Mouse (Mus musculus) ES-Bruce4 (cell line): Measurements from ENCODE around the gene Rassf10. TPM values are rescaled to one million over a fixed set of nuclear protein-coding genes. Genes with fewer than 3 reads are reported as not detected.
A peak's percentile ranks its signal among the peaks of the same experiment; 100 is the strongest.

Source experiments
- H3K27ac ChIP-seq: 2 replicates; pipeline ENCODE4 v1.5.1; 2012; ENCODE audit warnings: low read length, inconsistent platforms; ENCODE audit not compliant: insufficient read depth
- H3K27me3 ChIP-seq: 2 replicates; pipeline ENCODE4 v1.6.1; 2012; ENCODE audit warnings: mild to moderate bottlenecking, low read length, inconsistent platforms; ENCODE audit not compliant: control insufficient read depth, poor library complexity, insufficient read depth, severe bottlenecking
- H3K36me3 ChIP-seq: 2 replicates; pipeline ENCODE4 v1.6.1; 2012; ENCODE audit warnings: inconsistent platforms, mild to moderate bottlenecking, low read length, moderate library complexity; ENCODE audit not compliant: control insufficient read depth, poor library complexity, insufficient read depth, severe bottlenecking
- H3K4me1 ChIP-seq: one replicate; pipeline ENCODE4 v1.8.1; 2011; ENCODE audit warnings: low read length; ENCODE audit not compliant: control insufficient read depth, insufficient read depth
- H3K4me3 ChIP-seq: 2 replicates; pipeline ENCODE4 v1.5.1; 2011; ENCODE audit warnings: low read depth, mild to moderate bottlenecking, low read length
- H3K9ac ChIP-seq: 2 replicates; pipeline ENCODE4 v1.6.1; 2012; ENCODE audit warnings: low read depth, mild to moderate bottlenecking, inconsistent platforms; ENCODE audit not compliant: poor library complexity, severe bottlenecking
- H3K9me3 ChIP-seq: replicated peaks from 2 replicates; pipeline ENCODE4 v1.6.1; 2012; ENCODE audit warnings: mild to moderate bottlenecking, low read length, inconsistent platforms; ENCODE audit not compliant: control insufficient read depth, poor library complexity, insufficient read depth, severe bottlenecking
- CTCF ChIP-seq: IDR thresholded peaks from one replicate; pipeline ENCODE4 v1.8.1; 2011; ENCODE audit warnings: low read depth, low read length
- EP300 ChIP-seq: IDR thresholded peaks from 2 replicates; pipeline ENCODE4 v1.6.1; 2011; ENCODE audit warnings: low read depth, low read length; ENCODE audit not compliant: insufficient read depth
- POLR2A ChIP-seq: IDR thresholded peaks from one replicate; pipeline ENCODE4 v1.8.1; 2011; ENCODE audit warnings: low read length; ENCODE audit not compliant: insufficient read depth
- polyA plus RNA-seq: library from polyadenylated mRNA; stranded (reverse); fragments of >200 nt; gene quantifications from 2 replicates; pipeline ENCODE4 v1.2.4, GENCODE M21; 2011; ENCODE audit warnings: low read depth; ENCODE audit not compliant: missing spikeins, insufficient read depth, insufficient read length

The Rassf10 gene
- polyA plus RNA-seq, 1 experiment: 0.91 TPM

GRCm38 (mm10) chr7:112955103-112955827, 1.5 kb downstream of the Rassf10 start:
- Histone ChIP-seq H3K27ac (no peak overlapping the region), H3K27me3 (peaks cover 3% of the 10 kb centered on the region; the same call in 1 of the 2 replicates)

GRCm38 (mm10) chr7:112955955-112956354, 2.2 kb downstream of the Rassf10 start:
- H3K9ac ChIP-seq: no peak overlapping the region
- H3K9me3 ChIP-seq: no peaks in the 10 kb centered on the region
- H3K36me3 ChIP-seq: no peaks in the 10 kb centered on the region
- no peak for TF ChIP-seq POLR2A
- no peak for TF ChIP-seq EP300
- TF ChIP-seq CTCF: no peak
- no peak overlapping the region for H3K27ac ChIP-seq
- H3K4me3 ChIP-seq: no peak overlapping the region
- no peaks in the 10 kb centered on the region for H3K4me1 ChIP-seq
- H3K27me3 ChIP-seq: peaks cover 3% of the 10 kb centered on the region; the same call in 1 of the 2 replicates

More at GRCm38 (mm10) chr7:112955103-112955827, 1.5 kb downstream of the Rassf10 start:
- Histone ChIP-seq H3K36me3 (no peaks in the 10 kb centered on the region), H3K9ac (peak overlapping the region; percentile 47), H3K4me3 (peak overlapping the region; percentile 69), H3K4me1 (no peaks in the 10 kb centered on the region), H3K9me3 (no peaks in the 10 kb centered on the region)
- TF ChIP-seq CTCF (peak; percentile 30), EP300 (no peak)

GRCm38 (mm10) chr7:112956961-112957360, 3.2 kb downstream of the Rassf10 start:
- no peak overlapping the region for H3K4me3 ChIP-seq
- peaks cover 3% of the 10 kb centered on the region; the same call in 1 of the 2 replicates for H3K27me3 ChIP-seq
- no peak overlapping the region for H3K9ac ChIP-seq
- no peak overlapping the region for H3K27ac ChIP-seq
- TF ChIP-seq CTCF: no peak
- TF ChIP-seq EP300: no peak
- no peak for TF ChIP-seq POLR2A
- no peaks in the 10 kb centered on the region for H3K9me3 ChIP-seq
- no peaks in the 10 kb centered on the region for H3K36me3 ChIP-seq
- no peaks in the 10 kb centered on the region for H3K4me1 ChIP-seq

GRCm38 (mm10) chr7:112957630-112958029, 3.9 kb downstream of the Rassf10 start:
- Histone ChIP-seq H3K27me3 (peaks cover 3% of the 10 kb centered on the region; the same call in 1 of the 2 replicates), H3K36me3 (no peaks in the 10 kb centered on the region)

GRCm38 (mm10) chr7:112966382-112966781, 12.6 kb downstream of the Rassf10 start:
- Histone ChIP-seq H3K27me3 (no peaks in the 10 kb centered on the region), H3K4me1 (no peaks in the 10 kb centered on the region), H3K9ac (no peak overlapping the region), H3K36me3 (no peaks in the 10 kb centered on the region), H3K27ac (no peak overlapping the region), H3K9me3 (no peaks in the 10 kb centered on the region), H3K4me3 (no peak overlapping the region)
- no peak for TF ChIP-seq POLR2A
- TF ChIP-seq EP300: no peak
- TF ChIP-seq CTCF: no peak

More at GRCm38 (mm10) chr7:112957630-112958029, 3.9 kb downstream of the Rassf10 start:
- no peaks in the 10 kb centered on the region for H3K4me1 ChIP-seq
- no peak overlapping the region for H3K4me3 ChIP-seq
- H3K27ac ChIP-seq: no peak overlapping the region
- H3K9me3 ChIP-seq: no peaks in the 10 kb centered on the region
- no peak for TF ChIP-seq EP300
- no peak for TF ChIP-seq CTCF
- TF ChIP-seq POLR2A: no peak
- H3K9ac ChIP-seq: no peak overlapping the region

GRCm38 (mm10) chr7:112966786-112967185, 13.0 kb downstream of the Rassf10 start:
- Histone ChIP-seq H3K27ac (no peak overlapping the region), H3K9ac (no peak overlapping the region), H3K36me3 (no peaks in the 10 kb centered on the region), H3K4me1 (no peaks in the 10 kb centered on the region), H3K4me3 (no peak overlapping the region), H3K9me3 (no peaks in the 10 kb centered on the region), H3K27me3 (no peaks in the 10 kb centered on the region)
- TF ChIP-seq EP300 (no peak), CTCF (no peak), POLR2A (no peak)
